Mouse (Mus musculus) CH12.LX (cell line): Measurements from ENCODE around the gene Chid1. TPM values are rescaled to one million over a fixed set of nuclear protein-coding genes. Genes with fewer than 3 reads are reported as not detected.

Source experiments
- DNase-seq: peaks from one replicate; pipeline ENCODE4 v3.0.0-alpha.2; 2013; ENCODE audit errors: extremely low read depth
- H3K27ac ChIP-seq: 2 replicates; pipeline ENCODE4 v1.5.1; 2012; ENCODE audit warnings: low read depth, mild to moderate bottlenecking, control low read depth, moderate library complexity; ENCODE audit not compliant: insufficient read depth
- H3K27me3 ChIP-seq: replicated peaks from 2 replicates; pipeline ENCODE3; 2012; ENCODE audit warnings: inconsistent platforms
- H3K36me3 ChIP-seq, 2 experiments: replicated peaks in 1 of 2; 2 replicates each; pipeline versions ENCODE3 to v1.6.1; 2012; ENCODE audit warnings: inconsistent platforms in 1 of 2, low read length in 1 of 2, mild to moderate bottlenecking in 1 of 2, mixed read lengths in 1 of 2, moderate library complexity in 1 of 2; ENCODE audit not compliant: control insufficient read depth in 1 of 2, insufficient read depth in 1 of 2
- H3K4me1 ChIP-seq, 2 experiments: 2 replicates each; pipeline ENCODE4 v1.6.1; 2012; ENCODE audit warnings: inconsistent platforms in 1 of 2, moderate library complexity in 1 of 2; ENCODE audit not compliant: insufficient read depth in 2 of 2, control insufficient read depth in 1 of 2
- H3K4me2 ChIP-seq: 2 replicates; pipeline ENCODE4 v1.6.1; 2012; ENCODE audit warnings: low read depth, mild to moderate bottlenecking, control low read depth; ENCODE audit not compliant: poor library complexity, insufficient read depth, severe bottlenecking
- H3K4me3 ChIP-seq, 3 experiments: fragments of 150-350 bp in 1 of 3; sonication (generic) in 1 of 3; replicated peaks in 1 of 3; 2 replicates each; pipeline versions ENCODE3 to v1.5.1; 2011 to 2012; ENCODE audit warnings: low read depth in 2 of 3, low read length in 2 of 3, mild to moderate bottlenecking in 2 of 3, moderate library complexity in 2 of 3, control low read depth in 1 of 3, improper control_type of control experiment in 1 of 3, inconsistent platforms in 1 of 3, mixed read lengths in 1 of 3; ENCODE audit not compliant: poor library complexity in 1 of 3
- H3K79me2 ChIP-seq: replicated peaks from 2 replicates; pipeline ENCODE4 v1.6.1; 2012; ENCODE audit warnings: mild to moderate bottlenecking, moderate library complexity; ENCODE audit not compliant: control insufficient read depth, poor library complexity, insufficient read depth, severe bottlenecking; ENCODE audit errors: extremely low read depth
- H3K9ac ChIP-seq: 2 replicates; pipeline ENCODE4 v1.6.1; 2012; ENCODE audit warnings: low read depth, mild to moderate bottlenecking, control low read depth, moderate library complexity; ENCODE audit not compliant: insufficient read depth
- H3K9me3 ChIP-seq: replicated peaks from 2 replicates; pipeline ENCODE3; 2012; ENCODE audit warnings: low read length, inconsistent platforms, mixed read lengths
- BHLHE40 ChIP-seq: IDR thresholded peaks from 2 replicates; pipeline ENCODE4 v1.6.1; 2011; ENCODE audit warnings: mild to moderate bottlenecking, low read depth, low read length, improper control_type of control experiment
- CHD1 ChIP-seq: IDR thresholded peaks from 2 replicates; pipeline ENCODE4 v1.6.1; 2012; ENCODE audit warnings: low read depth, low read length, improper control_type of control experiment, inconsistent platforms
- CHD2 ChIP-seq: IDR thresholded peaks from 2 replicates; pipeline ENCODE4 v1.6.1; 2011; ENCODE audit warnings: low read length, improper control_type of control experiment
- CTCF ChIP-seq, 2 experiments: IDR thresholded peaks in 1 of 2; conservative IDR thresholded peaks in 1 of 2; 2 replicates each; pipeline ENCODE4 v1.5.1; 2011 to 2012; ENCODE audit warnings: low read depth in 2 of 2, low read length in 2 of 2, improper control_type of control experiment in 1 of 2, inconsistent platforms in 1 of 2, mild to moderate bottlenecking in 1 of 2, moderate library complexity in 1 of 2
- E2F4 ChIP-seq: IDR thresholded peaks from 2 replicates; pipeline ENCODE4 v1.6.1; 2011; ENCODE audit warnings: low read depth, low read length, improper control_type of control experiment; ENCODE audit not compliant: insufficient replicate concordance
- ELF1 ChIP-seq: IDR thresholded peaks from 2 replicates; pipeline ENCODE4 v1.6.1; 2014; ENCODE audit warnings: low read depth, mild to moderate bottlenecking, inconsistent platforms, low read length, improper control_type of control experiment
- EP300 ChIP-seq: IDR thresholded peaks from 2 replicates; pipeline ENCODE4 v1.6.1; 2011; ENCODE audit warnings: low read length, improper control_type of control experiment
- ETS1 ChIP-seq: conservative IDR thresholded peaks from 2 replicates; pipeline ENCODE4 v1.6.1; 2012; ENCODE audit warnings: low read depth, mild to moderate bottlenecking, inconsistent platforms, low read length, improper control_type of control experiment, moderate library complexity
- GABPA ChIP-seq: IDR thresholded peaks from 2 replicates; pipeline ENCODE4 v1.6.1; 2012; ENCODE audit warnings: low read depth, low read length, improper control_type of control experiment, inconsistent platforms; ENCODE audit not compliant: insufficient replicate concordance
- HCFC1 ChIP-seq: IDR thresholded peaks from 2 replicates; pipeline ENCODE4 v1.6.1; 2012; ENCODE audit warnings: low read depth, mild to moderate bottlenecking, inconsistent platforms, low read length, improper control_type of control experiment
- IRF4 ChIP-seq: IDR thresholded peaks from 2 replicates; pipeline ENCODE4 v1.6.1; 2014; ENCODE audit warnings: low read depth, mild to moderate bottlenecking, inconsistent platforms, low read length, improper control_type of control experiment
- JUN ChIP-seq: IDR thresholded peaks from 2 replicates; pipeline ENCODE4 v1.6.1; 2011; ENCODE audit warnings: low read depth, mild to moderate bottlenecking, low read length, improper control_type of control experiment, moderate library complexity; ENCODE audit not compliant: insufficient read depth
- JUND ChIP-seq: conservative IDR thresholded peaks from 2 replicates; pipeline ENCODE4 v1.6.1; 2011; ENCODE audit warnings: low read depth, low read length, improper control_type of control experiment
- KAT2A ChIP-seq: IDR thresholded peaks from 2 replicates; pipeline ENCODE4 v1.6.1; 2012; ENCODE audit warnings: low read length, improper control_type of control experiment, inconsistent platforms; ENCODE audit not compliant: insufficient replicate concordance
- MAFK ChIP-seq: IDR thresholded peaks from 2 replicates; pipeline ENCODE4 v1.6.1; 2011; ENCODE audit warnings: low read length, improper control_type of control experiment; ENCODE audit not compliant: insufficient replicate concordance
- MAX ChIP-seq: IDR thresholded peaks from 2 replicates; pipeline ENCODE4 v1.6.1; 2011; ENCODE audit warnings: low read length, improper control_type of control experiment
- MAZ ChIP-seq: IDR thresholded peaks from 2 replicates; pipeline ENCODE4 v1.6.1; 2012; ENCODE audit warnings: low read depth, mild to moderate bottlenecking, inconsistent platforms, low read length, improper control_type of control experiment, moderate library complexity
- MEF2A ChIP-seq: IDR thresholded peaks from 2 replicates; pipeline ENCODE4 v1.6.1; 2014; ENCODE audit warnings: low read depth, mild to moderate bottlenecking, inconsistent platforms, low read length, improper control_type of control experiment, borderline replicate concordance
- MXI1 ChIP-seq: IDR thresholded peaks from 2 replicates; pipeline ENCODE4 v1.6.1; 2011; ENCODE audit warnings: mild to moderate bottlenecking, low read depth, low read length, improper control_type of control experiment
- MYC ChIP-seq: IDR thresholded peaks from 2 replicates; pipeline ENCODE4 v1.6.1; 2011; ENCODE audit warnings: low read depth, mild to moderate bottlenecking, improper control_type of control experiment, low read length
- NELFE ChIP-seq: IDR thresholded peaks from 2 replicates; pipeline ENCODE4 v1.6.1; 2011; ENCODE audit warnings: low read depth, low read length, improper control_type of control experiment
- NRF1 ChIP-seq: IDR thresholded peaks from 2 replicates; pipeline ENCODE4 v1.6.1; 2014; ENCODE audit warnings: low read depth, mild to moderate bottlenecking, inconsistent platforms, low read length, improper control_type of control experiment, moderate library complexity
- PAX5 ChIP-seq: IDR thresholded peaks from 2 replicates; pipeline ENCODE4 v1.6.1; 2012; ENCODE audit warnings: low read length, inconsistent platforms, mixed read lengths
- POLR2A ChIP-seq: IDR thresholded peaks from 2 replicates; pipeline ENCODE4 v1.6.1; 2011; ENCODE audit warnings: low read depth, mild to moderate bottlenecking, improper control_type of control experiment, low read length
- POLR2AphosphoS2 ChIP-seq: IDR thresholded peaks from 2 replicates; pipeline ENCODE4 v1.6.1; 2011; ENCODE audit warnings: low read depth, low read length, improper control_type of control experiment
- RAD21 ChIP-seq: IDR thresholded peaks from 2 replicates; pipeline ENCODE4 v1.6.1; 2011; ENCODE audit warnings: low read depth, mild to moderate bottlenecking, low read length, improper control_type of control experiment, moderate library complexity
- RCOR1 ChIP-seq: conservative IDR thresholded peaks from 2 replicates; pipeline ENCODE4 v1.6.1; 2012; ENCODE audit warnings: low read depth, mild to moderate bottlenecking, inconsistent platforms, low read length, improper control_type of control experiment
- SIN3A ChIP-seq: IDR thresholded peaks from 2 replicates; pipeline ENCODE4 v1.6.1; 2012; ENCODE audit warnings: low read length, improper control_type of control experiment, inconsistent platforms
- SMC3 ChIP-seq: IDR thresholded peaks from 2 replicates; pipeline ENCODE4 v1.6.1; 2011; ENCODE audit warnings: low read depth, low read length, improper control_type of control experiment
- TBP ChIP-seq: conservative IDR thresholded peaks from 2 replicates; pipeline ENCODE4 v1.6.1; 2011; ENCODE audit warnings: low read depth, low read length, improper control_type of control experiment
- TCF12 ChIP-seq: IDR thresholded peaks from 2 replicates; pipeline ENCODE4 v1.6.1; 2014; ENCODE audit warnings: low read depth, mild to moderate bottlenecking, inconsistent platforms, low read length, improper control_type of control experiment
- UBTF ChIP-seq: IDR thresholded peaks from 2 replicates; pipeline ENCODE4 v1.6.1; 2012; ENCODE audit warnings: low read depth, mild to moderate bottlenecking, inconsistent platforms, low read length, improper control_type of control experiment, moderate library complexity
- USF1 ChIP-seq: IDR thresholded peaks from 2 replicates; pipeline ENCODE4 v1.6.1; 2014; ENCODE audit warnings: low read depth, mild to moderate bottlenecking, inconsistent platforms, low read length, improper control_type of control experiment
- USF2 ChIP-seq: conservative IDR thresholded peaks from 2 replicates; pipeline ENCODE4 v1.6.1; 2011; ENCODE audit warnings: low read depth, low read length, improper control_type of control experiment
- ZC3H11A ChIP-seq: IDR thresholded peaks from 2 replicates; pipeline ENCODE4 v1.6.1; 2012; ENCODE audit warnings: low read depth, mild to moderate bottlenecking, inconsistent platforms, low read length, improper control_type of control experiment
- ZKSCAN1 ChIP-seq: IDR thresholded peaks from 2 replicates; pipeline ENCODE4 v1.6.1; 2012; ENCODE audit warnings: low read depth, inconsistent platforms, low read length, improper control_type of control experiment, borderline replicate concordance
- ZMIZ1 ChIP-seq: IDR thresholded peaks from 2 replicates; pipeline ENCODE4 v1.6.1; 2012; ENCODE audit warnings: low read depth, mild to moderate bottlenecking, inconsistent platforms, low read length, improper control_type of control experiment
- ZNF384 ChIP-seq: IDR thresholded peaks from 2 replicates; pipeline ENCODE4 v1.6.1; 2012; ENCODE audit warnings: low read depth, low read length, improper control_type of control experiment, inconsistent platforms
- dilution Hi-C: fragments of 300-500 bp; cut with MboI; formaldehyde crosslinking; loops from 2 replicates; pipeline ENCODE4 v1.14.3; 2020; ENCODE audit warnings: low sequenced_read_pairs; ENCODE audit not compliant: extremely low pct_unique_long_range_greater_than_20kb, extremely low pct_ligation_motif_present
- in situ Hi-C: fragments of 300-500 bp; cut with MboI; formaldehyde crosslinking; loops from 3 replicates; pipeline ENCODE4 v1.14.3; 2019; ENCODE audit warnings: low sequenced_read_pairs, low pct_ligation_motif_present, low pct_unique_long_range_greater_than_20kb, mixed read lengths
- polyA plus RNA-seq: library from polyadenylated mRNA; unstranded; fragments of >175 nt; gene quantifications from 2 replicates; pipeline ENCODE4 v1.2.1, GENCODE M21; 2012; ENCODE audit warnings: low read depth; ENCODE audit not compliant: insufficient read length
- total RNA-seq, 2 experiments: library from RNA; depleted of rRNA; stranded (reverse); fragments of 300-350 nt in 1 of 2; fragments of >200 nt in 1 of 2; gene quantifications; 2 replicates each; pipeline ENCODE4 v1.2.3; 2012 to 2014

Chid1 gene
- total RNA-seq (2012; rRNA removed) (49.6 and 50.5 TPM in 2 replicates), total RNA-seq (2014; rRNA removed) (27.0 and 31.9 TPM in 2 replicates), polyA plus RNA-seq (42.3 and 47.5 TPM in 2 replicates)

- no peaks in the 10 kb centered on the region for H3K9me3 ChIP-seq
- peak within 1 kb of the TSS; percentile 67 for H3K9ac ChIP-seq
- H3K4me1 ChIP-seq = peaks cover 13 to 38% of the 10 kb centered on the region in 2 experiments; a peak in 3 of 4 replicates
- peaks cover 12% of the 10 kb centered on the region for H3K79me2 ChIP-seq
- no peak for TF ChIP-seq E2F4
- 0 out of 2 replicates have a peak, but pooled peaks have one; percentile 51 for TF ChIP-seq KAT2A
- TF ChIP-seq ETS1 = no peak
- TF ChIP-seq IRF4 = no peak
- TF ChIP-seq MXI1 = peak; percentile 78
- TF ChIP-seq RAD21 = no peak
- TF ChIP-seq UBTF = no peak
- no peak for TF ChIP-seq PAX5
- TF ChIP-seq HCFC1 = peak; percentile 78
- no peak; the same call in 1 of the 2 replicates for TF ChIP-seq MYC
- no peak for TF ChIP-seq ZC3H11A
- TF ChIP-seq MEF2A = 0 out of 2 replicates have a peak, but pooled peaks have one; percentile 20
- no peak; the same call in 1 of the 2 replicates for TF ChIP-seq RCOR1
- no peak for TF ChIP-seq ZKSCAN1
- TF ChIP-seq TBP = peak; percentile 37; the same call in 1 of the 2 replicates
- TF ChIP-seq ZNF384 = no peak
- no peak for TF ChIP-seq GABPA
- TF ChIP-seq TCF12 = no peak; the same call in 1 of the 2 replicates
- peak; percentile 91 for TF ChIP-seq POLR2A
- no peak for TF ChIP-seq EP300
- no peak for TF ChIP-seq USF1
- no peak; the same call in 1 of the 2 replicates for TF ChIP-seq CHD1
- no peak for TF ChIP-seq JUND
- TF ChIP-seq SIN3A = peak; percentile 89
- TF ChIP-seq JUN = no peak
- TF ChIP-seq BHLHE40 = peak; percentile 41
- TF ChIP-seq NRF1 = peak; percentile 84
- TF ChIP-seq MAX = no peak; the same call in 1 of the 2 replicates
- TF ChIP-seq NELFE = peak; percentile 87
- peak; percentile 90 for TF ChIP-seq ELF1
- TF ChIP-seq CHD2 = no peak
- no peak; the same call in 1 of the 2 replicates for TF ChIP-seq ZMIZ1
- TF ChIP-seq USF2 = no peak
- TF ChIP-seq POLR2AphosphoS2 = peak; percentile 85
- TF ChIP-seq SMC3 = no peak
- TF ChIP-seq CTCF (conservative IDR thresholded peaks at IDR 0.05 in 1 of 2, IDR thresholded peaks at IDR 0.05 in 1 of 2; ENCODE audit: low read depth in 2 of 2, low read length in 2 of 2) = no peak
- no peak for TF ChIP-seq MAFK
- TF ChIP-seq MAZ = no peak
- dilution Hi-C loops = no loop called here
- H3K36me3 ChIP-seq = peaks cover 0 to 11% of the 10 kb centered on the region in 2 experiments
- H3K4me3 ChIP-seq = peak within 1 kb of the TSS; percentile 87 to 97 (median 90)
- H3K27me3 ChIP-seq = peaks cover 2% of the 10 kb centered on the region
- peak; percentile 98 for DNase-seq
- peak within 1 kb of the TSS; percentile 88 for H3K4me2 ChIP-seq
- in situ Hi-C loops = no loop called here
- peak within 1 kb of the TSS; percentile 5 for H3K27ac ChIP-seq
Measured at GRCm38 (mm10) chr7:141539556-141540311, at the start of gene Chid1. TSS of gene Chid1 (minus strand) at chr7:141539857.
